Mouse (Mus musculus) heart, postnatal 4 days (tissue): ENCODE data around the gene Hmox1. TPM values are rescaled to one million over a fixed set of nuclear protein-coding genes. Genes with fewer than 3 reads are reported as not detected.

Experiments
- DNase-seq: peaks from one replicate; pipeline ENCODE4 v3.0.0; 2021
- total RNA-seq, 2 experiments: library from RNA; stranded (reverse); gene quantifications; 2 replicates each; pipeline ENCODE4 v1.2.3; 2021

Hmox1 gene
- total RNA-seq, 2 experiments from 2014 or later, result 15.0 to 16.6 TPM

DNA sequence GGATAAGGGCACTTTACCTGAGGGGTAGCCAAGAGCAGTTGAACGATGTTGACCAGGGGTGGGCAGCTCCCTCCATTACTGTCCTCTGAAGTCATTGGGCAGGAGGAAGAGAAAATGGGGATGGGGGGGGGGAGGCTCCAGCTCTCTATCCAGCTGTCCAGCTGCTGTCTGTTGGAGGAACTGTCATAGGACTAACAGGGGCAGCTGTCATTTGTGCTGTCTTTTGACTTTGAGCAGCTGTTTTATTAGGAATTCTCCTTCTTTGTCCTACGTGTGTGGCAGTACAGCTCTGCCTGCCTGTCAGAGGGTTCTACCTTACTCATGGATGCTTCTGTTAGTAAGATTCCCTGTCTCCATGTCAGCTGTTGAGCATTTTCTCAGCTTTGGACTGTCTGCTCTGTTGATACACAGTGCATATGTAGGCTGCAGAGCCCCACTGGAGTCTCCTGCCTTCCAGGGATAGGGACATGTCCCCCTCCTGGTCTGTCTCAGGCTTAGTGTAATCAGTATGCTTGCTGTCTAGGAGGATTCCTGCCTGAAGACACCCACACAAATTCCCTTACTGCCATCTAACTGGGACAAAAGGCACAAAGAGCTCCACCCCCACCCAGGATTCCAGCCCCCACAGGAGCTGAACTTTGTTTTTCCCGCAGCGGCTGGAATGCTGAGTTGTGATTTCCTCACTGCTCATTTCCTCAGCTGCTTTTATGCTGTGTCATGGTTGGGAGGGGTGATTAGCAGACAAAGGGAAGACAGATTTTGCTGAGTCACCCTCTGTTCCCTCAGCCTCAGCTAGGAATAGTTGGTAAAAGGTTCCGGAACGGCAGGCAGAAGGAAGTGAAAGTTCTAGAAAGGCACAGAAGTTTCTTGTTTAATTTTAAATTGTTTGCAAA, 4.2 kb upstream of the Hmox1 start:
- DNase-seq, result peak; percentile 82

DNA sequence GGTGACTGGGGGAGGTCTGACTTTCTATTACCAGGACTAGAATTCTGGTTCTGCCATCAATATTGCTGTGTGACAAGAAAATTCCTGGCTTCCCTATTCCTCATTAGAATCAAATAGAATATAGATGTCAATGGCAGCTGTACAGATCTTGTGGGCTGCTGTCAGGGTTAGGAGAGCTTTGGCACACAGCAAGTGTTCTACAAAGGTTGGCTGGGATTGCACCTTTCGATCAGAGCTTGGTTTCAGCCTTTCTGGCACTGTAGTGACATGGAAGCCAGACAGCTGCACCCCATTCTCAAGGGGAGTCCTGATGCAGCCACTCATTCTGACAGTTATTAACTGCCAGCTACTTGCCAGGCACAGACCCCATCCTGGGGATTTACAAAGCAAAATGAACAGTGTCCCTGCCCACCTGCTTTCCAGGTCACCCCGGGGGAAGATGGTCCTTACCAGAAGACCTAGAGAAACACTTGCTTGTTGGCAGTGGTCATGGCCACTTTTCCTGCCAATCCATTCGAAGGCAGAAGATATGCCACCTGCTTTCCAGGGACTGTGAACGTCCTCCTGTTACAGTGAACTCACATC, 2.5 kb upstream of the Hmox1 start:
- DNase-seq, result no peak

DNA sequence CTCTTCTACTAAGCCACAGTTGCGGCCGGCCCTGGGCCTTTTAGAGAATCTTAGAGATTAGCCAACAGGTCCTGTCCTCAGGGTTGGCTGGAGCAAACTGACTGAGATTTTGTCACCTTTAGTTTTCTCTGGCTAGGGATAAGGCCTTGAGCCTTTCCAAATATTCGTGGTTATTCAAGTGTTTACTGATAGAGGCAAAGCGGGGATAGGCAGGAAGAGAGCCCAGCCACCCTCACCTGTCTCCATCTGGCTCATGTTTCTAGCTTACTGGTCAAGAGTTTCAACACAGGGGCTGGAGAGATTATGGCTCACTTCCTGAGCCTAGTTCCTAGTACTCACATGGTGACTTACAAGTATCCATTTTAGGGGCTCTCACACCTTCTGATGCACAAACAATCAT, 9.5 kb downstream of the Hmox1 start:
- DNase-seq, result no peak

DNA sequence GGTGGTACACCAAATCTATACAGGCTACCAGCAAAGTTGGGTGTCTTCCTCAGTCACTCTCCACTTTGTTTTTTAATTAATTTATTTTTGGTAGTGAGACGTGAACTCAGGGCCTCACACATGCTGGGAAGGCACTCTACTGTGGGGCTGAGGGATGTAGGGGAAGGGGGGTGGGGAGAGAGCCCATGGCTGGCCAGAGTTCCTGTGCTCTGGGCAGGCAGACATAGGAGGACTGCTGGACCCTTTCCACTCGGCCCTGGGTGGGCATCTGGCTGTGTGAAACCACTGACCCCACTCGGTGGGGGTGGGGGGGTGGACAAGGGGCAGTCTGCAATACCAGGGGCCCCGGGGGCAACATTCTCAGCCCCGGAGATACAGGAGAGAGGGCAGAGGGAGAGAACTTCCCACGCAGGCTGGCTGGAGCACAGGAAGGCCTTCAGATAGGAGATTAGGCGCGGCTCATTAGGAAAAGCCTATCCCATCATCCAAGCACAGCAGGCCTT, 10.0 kb downstream of the Hmox1 start:
- no peak for DNase-seq

DNA sequence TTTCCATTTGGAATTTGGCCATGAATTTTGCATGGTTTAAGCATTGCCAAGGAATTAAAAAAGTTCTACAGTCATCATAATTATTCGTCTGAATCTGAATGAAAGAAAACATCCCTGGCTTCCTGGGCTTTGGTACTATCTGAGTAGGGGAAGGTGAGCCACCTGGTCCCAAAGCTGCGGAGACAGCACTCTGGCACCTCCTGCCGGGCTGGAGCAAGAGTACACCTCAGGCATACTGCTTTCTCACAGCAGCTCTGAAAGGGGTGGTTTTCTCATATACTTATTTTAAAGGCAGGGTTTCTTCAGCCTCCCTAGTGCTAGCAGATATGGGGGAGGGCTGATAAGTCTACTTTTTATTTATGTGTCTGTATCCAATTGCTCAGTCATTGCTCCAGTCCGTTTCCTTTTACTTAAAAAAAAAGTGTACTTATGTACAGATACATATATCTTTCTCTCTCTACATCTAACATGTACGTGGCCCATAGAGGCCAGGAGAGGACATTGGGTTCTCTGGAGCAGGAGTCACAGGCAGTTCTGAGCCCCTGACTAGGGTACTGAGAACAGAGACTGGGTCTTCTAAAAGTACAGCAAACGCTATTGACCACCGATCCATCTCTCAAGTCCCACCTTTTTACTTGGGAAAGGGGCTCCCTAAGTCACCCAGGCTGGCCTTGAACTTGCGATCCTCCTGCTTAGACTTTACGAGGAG, 15.3 kb downstream of the Hmox1 start:
- DNase-seq, result peak; percentile 89

DNA sequence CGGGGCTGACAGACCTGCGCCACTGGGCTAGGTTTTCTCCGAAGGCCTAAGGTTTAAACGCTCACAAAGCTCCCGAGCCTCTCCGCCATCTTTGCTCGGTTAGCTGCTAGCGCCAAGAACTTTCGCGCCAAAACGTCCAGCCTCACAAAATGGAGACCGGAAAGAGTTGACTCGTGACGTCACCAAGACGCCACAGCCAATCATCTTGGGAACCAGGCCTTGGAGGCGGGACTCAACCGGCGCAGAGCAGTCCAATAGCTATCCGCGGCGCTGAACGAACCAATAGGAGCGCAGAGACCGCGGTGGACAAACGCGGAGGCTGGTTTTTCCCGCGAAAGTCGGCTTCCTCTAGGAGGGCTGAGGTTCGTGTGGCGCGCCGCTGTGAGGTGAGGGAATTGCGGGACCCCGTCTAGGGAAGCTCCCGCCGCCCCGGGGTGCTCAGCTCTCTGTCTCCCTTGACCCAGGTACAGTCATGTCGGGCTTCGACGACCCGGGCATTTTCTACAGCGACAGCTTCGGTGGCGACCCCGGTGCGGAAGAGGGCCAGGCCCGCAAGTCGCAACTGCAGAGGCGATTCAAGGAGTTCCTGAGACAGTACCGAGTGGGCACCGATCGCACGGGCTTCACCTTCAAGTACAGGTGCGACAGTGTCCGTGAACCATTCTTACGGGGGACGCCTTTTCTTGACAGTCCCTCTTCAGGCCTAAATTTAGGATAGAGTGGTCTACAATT, 16.0 kb downstream of the Hmox1 start, which contains the start of gene Mcm5:
TSS of gene Mcm5 (plus strand) at position 334 of the 732 bp plus-strand sequence.
- peak; percentile 100 for DNase-seq

DNA sequence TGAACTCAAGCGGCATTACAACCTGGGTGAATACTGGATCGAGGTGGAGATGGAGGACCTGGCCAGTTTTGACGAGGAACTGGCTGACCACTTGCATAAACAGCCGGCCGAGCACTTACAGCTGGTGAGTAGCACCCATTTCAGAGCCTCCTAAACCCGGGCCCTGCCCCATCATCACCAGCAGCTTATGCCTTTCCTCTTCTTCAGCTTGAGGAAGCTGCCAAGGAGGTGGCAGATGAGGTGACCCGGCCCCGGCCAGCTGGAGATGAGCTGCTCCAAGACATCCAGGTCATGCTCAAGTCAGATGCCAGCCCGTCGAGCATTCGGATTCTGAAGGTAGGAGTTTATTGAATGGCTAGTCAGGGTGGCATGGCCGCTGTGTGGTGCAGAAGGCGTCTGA, 16.7 kb downstream of the Hmox1 start:
- DNase-seq, result no peak

DNA sequence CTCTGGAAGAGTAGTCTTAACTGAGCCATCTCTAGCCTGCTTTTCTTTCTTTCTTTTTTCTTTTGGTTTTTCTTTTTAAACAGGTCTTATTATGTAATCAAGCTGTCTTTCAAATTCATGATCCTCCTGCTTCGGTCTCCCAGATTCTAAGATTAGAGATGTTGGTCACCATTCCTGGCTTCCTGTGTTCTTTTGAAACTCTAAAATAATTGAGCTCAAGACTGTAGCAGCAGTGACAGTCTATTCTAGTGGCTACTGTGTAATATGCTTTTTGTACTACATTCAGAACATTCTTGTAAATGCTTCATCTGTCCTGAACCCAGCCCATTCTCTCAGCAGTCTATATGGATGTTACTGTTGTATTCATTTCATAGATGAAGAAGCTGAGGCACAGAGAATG, 25.1 kb downstream of the Hmox1 start:
- no peak for DNase-seq

DNA sequence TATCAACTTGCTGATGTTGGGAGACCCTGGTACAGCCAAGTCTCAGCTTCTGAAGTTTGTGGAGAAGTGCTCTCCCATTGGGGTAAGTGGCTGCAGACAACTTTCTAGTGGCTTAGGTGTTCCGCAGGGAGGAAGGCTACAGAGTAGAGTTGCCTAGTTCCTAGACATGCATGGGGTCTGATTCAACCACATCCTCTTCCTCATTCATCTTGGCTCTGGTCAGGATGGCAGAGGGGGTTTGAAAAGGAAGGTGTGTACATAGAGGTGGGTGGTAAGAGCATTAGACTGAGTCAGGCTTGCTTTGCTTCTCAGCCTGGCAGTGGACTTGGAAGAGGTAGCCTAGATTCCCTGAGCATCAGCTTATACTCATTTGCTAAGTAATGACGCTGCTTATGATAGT, 25.9 kb downstream of the Hmox1 start:
- DNase-seq, result no peak

DNA sequence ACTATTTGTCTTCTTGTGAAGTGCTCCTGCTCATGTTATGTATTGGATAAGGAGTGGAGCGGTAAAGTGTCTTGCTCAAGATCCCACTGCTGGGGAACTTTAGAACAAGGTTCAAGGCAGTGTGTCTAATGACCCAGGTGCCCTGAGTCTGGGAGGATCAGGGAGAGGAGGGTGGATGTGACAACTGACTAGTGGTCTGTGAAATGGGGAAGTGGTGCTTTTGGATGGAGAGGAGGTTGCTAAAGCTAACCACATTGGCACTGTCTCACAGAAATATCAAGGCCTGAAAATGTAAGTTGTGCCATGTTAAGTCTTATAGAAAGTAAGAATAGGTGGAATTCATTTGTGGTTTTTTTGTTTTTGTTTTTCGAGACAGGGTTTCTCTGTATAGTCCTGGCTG, 26.3 kb downstream of the Hmox1 start:
- DNase-seq, result no peak

DNA sequence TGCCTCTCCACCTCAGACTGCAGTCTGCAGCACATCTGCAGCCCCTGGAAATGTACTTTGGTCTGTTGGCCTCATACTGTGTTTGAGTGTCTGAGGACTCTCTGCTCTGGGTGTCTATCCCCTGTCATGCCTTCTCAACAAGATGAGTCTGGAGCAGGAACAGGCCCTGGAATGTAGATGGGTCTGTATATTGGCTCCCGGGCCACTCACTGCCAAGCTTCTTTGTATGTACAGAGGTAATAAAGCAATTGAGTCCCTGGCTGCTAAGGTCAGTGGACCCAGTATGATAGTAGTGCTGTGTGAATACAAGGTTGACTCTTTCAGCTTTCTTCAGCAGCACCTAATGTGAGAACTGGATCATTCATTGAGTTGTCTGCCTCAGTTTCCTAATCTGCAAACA, 34.0 kb downstream of the Hmox1 start:
- no peak for DNase-seq

DNA sequence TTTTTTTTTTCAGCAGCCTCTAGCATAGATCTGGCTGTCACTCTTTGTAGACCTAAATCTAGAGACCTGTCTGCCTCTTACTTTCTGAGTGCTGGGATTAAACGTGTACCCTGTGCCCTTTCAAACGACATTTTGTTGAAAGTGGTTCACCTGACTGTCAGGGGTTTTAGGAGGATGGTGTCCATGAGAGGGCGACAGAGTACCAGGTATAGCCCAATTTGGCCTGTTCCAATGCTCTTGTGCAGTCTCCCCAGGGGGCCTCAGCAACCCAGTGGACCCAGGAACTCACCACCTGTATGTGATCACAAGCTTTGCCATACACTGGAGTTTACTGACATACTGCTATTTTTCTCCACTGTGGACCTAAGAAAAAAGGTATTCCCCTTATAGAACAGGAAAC, 39.1 kb downstream of the Hmox1 start:
- DNase-seq, result peak; percentile 71

DNA sequence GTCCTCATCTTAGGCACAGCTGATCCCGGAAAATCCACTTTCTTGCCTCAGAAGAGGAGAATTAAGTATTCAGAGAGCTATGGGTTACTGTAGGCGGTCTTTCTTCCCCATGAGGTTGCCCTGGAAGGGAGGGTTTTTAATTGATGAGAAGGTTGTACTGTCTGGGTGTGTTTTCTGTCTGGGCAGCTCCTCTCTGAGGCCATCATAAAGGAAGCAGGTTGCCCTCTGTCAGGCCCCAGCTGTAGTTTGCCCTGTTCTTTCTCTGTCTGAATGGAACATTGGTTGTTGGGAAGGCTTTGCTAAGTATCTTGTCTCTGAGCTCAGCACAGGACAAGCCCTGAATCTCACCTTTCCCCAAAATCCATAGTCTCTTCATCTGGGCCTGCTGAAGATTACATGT, 40.0 kb downstream of the Hmox1 start:
- no peak for DNase-seq

DNA sequence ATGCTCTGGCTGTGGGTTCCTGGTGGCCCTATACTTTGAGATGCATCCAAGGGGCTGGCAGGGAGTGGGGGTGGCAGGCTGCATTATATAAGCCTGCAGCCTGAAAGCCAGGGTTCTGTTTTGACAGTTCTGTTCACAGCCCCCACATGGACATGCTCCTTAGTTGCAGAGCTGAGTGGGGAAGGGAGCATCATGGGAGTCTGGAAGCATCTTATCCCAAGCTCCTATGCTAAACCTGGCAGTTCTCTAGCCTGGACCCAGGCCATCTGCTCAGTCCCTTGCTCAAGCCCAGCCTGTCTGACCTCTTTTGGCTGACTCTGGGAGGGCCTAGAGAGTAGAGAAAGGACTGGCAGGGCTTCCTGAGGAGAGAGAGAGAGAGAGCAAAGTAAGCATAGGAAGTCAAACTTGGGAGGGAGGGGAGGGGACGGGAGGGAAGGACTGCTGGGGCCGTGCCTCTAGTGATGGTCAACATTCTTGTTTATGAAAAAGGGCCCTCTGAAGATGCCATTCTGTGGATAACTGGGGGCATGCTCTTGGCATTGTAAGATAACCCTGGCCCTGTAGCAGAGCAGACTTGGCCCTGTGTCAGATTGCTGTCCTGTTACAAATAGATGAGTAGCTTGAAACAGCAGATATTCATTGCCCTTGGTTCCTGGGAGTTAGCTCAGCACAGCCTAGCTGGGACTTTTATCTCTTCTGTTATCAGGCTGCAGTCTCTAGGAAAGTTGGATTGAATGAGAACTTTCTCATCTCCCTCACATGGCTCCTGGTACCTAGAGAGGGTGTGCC, 41.4 kb downstream of the Hmox1 start:
- peak; percentile 74 for DNase-seq

DNA sequence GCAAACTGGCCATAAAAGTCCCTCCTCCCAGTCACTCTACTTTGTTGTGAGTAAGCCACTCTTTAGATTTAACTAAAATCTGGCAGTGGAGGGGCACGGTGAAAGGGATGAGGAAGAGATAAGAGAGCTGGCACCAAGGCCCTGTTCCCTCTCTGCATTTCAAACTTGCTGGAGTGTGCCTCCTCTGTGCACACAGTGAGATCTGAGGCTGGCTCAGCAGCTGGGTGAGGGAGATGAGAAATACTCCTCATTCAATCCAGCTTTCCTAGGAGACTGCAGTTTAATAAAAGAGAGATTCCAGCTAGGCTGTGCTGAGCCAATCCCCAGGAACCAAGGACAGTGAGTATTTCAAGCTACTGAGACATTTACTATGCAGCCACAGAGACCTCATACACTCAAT, 42.3 kb downstream of the Hmox1 start:
- DNase-seq, result no peak

DNA sequence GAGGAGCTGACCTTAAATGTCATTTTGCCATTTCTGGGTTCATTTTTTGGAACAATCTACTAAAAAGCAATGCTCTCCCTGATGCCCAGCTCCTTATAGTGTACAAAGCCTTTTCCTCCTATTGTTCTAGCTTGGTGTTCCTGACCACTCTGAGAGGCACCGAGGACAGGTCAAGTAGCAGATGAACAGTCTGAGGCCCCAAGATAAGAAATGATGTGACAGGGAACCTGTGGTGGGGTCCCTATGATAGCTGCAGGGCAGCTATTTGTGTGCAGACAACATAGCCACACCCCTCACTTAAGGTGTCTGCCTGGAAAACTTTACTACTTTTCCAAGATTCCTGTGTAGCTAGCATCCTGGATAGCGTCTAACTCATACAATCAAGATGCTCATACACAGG, 42.8 kb downstream of the Hmox1 start:
- no peak for DNase-seq

DNA sequence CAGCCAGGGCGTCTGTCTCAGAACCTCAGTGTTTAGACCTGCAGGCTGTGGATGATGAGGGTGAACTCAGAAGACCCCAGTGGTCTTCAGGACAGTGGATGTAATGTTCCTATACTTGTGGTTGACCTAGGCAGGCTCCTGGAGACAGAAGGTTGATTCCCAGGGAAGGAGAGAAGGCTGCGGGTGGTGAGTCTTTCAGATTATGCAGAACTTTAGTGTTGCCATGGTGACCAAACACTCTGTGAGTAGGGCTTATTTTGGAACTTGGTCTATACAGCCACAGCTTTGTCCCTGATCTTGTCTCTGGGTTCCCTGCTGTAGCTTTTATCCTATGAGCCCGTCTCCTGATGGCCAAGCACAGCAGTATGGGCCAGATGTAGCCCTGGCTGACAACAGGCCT, 44.1 kb downstream of the Hmox1 start:
- no peak for DNase-seq
